16 mouse cellular contexts compared by ENCODE assay signal in genomic region chr4:116612621-116613020, GRCm38 (mm10).
"Had no signal": no experiment of that assay in that cellular context is flagged by ENCODE, and none has a peak within 500 bp of the region (broad histone marks: within the 10 kb centered on the region; RNA-seq: fewer than 3 reads in every experiment).

No protein-coding gene starts in this region.

- DNase-seq: cerebellum, adult 9-10 months; cerebellum, adult 9-11 months; cerebellum, postnatal 10 days; cerebellum, postnatal 14 days; cerebellum, postnatal 25 days; cerebellum, postnatal 36 days; embryo, embryonic 11 days; forebrain, postnatal 0 days; gastrocnemius, adult 2 months; gastrocnemius, postnatal 10 days; gastrocnemius, postnatal 14 days; gastrocnemius, postnatal 25 days; gastrocnemius, postnatal 36 days; heart, adult 11 months; heart, adult 18-20 months; heart, adult 2 months had no signal
